Mouse (Mus musculus) stomach, embryonic 14.5 days (tissue): ENCODE measurements around the gene Trim2. TPM values are rescaled to one million over a fixed set of nuclear protein-coding genes. Genes with fewer than 3 reads are reported as not detected.

Experiments
- ATAC-seq: fragments of 200-750 bp; cut with Nextera tagmentation; 2 replicates; pipeline ENCODE4 v1.8.0; 2017; ENCODE audit warnings: low read depth, moderate TSS enrichment; ENCODE audit not compliant: insufficient number of reproducible peaks, insufficient read depth, low FRiP score
- H3K27ac ChIP-seq: fragments of 300-500 bp; sonication (generic); 2 replicates; pipeline ENCODE4 v1.5.1; 2014; ENCODE audit warnings: mild to moderate bottlenecking, low read length, moderate library complexity, mixed read lengths
- H3K27me3 ChIP-seq: fragments of 300-500 bp; sonication (generic); 2 replicates; pipeline ENCODE4 v1.6.1; 2014; ENCODE audit warnings: low read length, control low read depth, mixed read lengths; ENCODE audit not compliant: control insufficient read depth, insufficient read depth
- H3K36me3 ChIP-seq: fragments of 300-500 bp; sonication (generic); 2 replicates; pipeline ENCODE4 v1.6.1; 2014; ENCODE audit warnings: mild to moderate bottlenecking, control low read depth, low read length, moderate library complexity, mixed read lengths; ENCODE audit not compliant: control insufficient read depth, insufficient read depth
- H3K4me1 ChIP-seq: fragments of 300-500 bp; sonication (generic); 2 replicates; pipeline ENCODE4 v1.6.1; 2014; ENCODE audit warnings: low read length, control low read depth, mixed read lengths; ENCODE audit not compliant: control insufficient read depth, insufficient read depth
- H3K4me2 ChIP-seq: fragments of 300-500 bp; sonication (generic); replicated peaks from 2 replicates; pipeline ENCODE4 v1.6.1; 2014; ENCODE audit warnings: low read depth, low read length, control low read depth
- H3K4me3 ChIP-seq: fragments of 300-500 bp; sonication (generic); 2 replicates; pipeline ENCODE4 v1.5.1; 2014; ENCODE audit warnings: low read depth, low read length, control low read depth
- H3K9ac ChIP-seq: fragments of 300-500 bp; sonication (generic); replicated peaks from 2 replicates; pipeline ENCODE4 v1.6.1; 2014; ENCODE audit warnings: low read depth, mild to moderate bottlenecking, control low read depth, low read length, moderate library complexity, mixed read lengths
- H3K9me3 ChIP-seq: fragments of 300-500 bp; sonication (generic); 2 replicates; pipeline ENCODE4 v1.6.1; 2016; ENCODE audit warnings: low read depth, low read length, control low read depth; ENCODE audit not compliant: control insufficient read depth
- WGBS: fragments of 180-500 bp; shearing (Covaris S2); extraction: QIAGEN DNeasy Blood & Tissue Kit; methylation state at CpG from one replicate; pipeline ENCODE4 v1.1.7; 2014; 5-methylcytosine and 5-hydroxymethylcytosine counted together
- polyA plus RNA-seq: library from polyadenylated mRNA; unstranded; fragments of >200 nt; fragmentation: Nextera tagmentation; extraction: Ambion mirVana; gene quantifications from 2 replicates; pipeline ENCODE4 v1.2.1, GENCODE M21; 2014

Gene Trim2
- polyA plus RNA-seq, 1 experiment from 2014 or later, result 37.1 TPM

GRCm38 (mm10) chr3:84303395-84303949 lies 3.2 kb downstream of the Trim2 start:
- H3K9me3 ChIP-seq, result no peaks in the 10 kb centered on the region
- H3K27me3 ChIP-seq, result peaks cover 8% of the 10 kb centered on the region; the same call in 1 of the 2 replicates
- no peak for ATAC-seq
- 91% methylated on average over 8 of the region's 8 CpGs for WGBS
- H3K4me2 ChIP-seq, result no peak overlapping the region
- H3K4me1 ChIP-seq, result 0 out of 2 replicates have a peak, but pooled peaks cover 8% of the 10 kb centered on the region
- H3K27ac ChIP-seq, result no peak overlapping the region
- H3K4me3 ChIP-seq, result no peak overlapping the region
- H3K9ac ChIP-seq, result no peak overlapping the region
- no peaks in the 10 kb centered on the region for H3K36me3 ChIP-seq

DNA sequence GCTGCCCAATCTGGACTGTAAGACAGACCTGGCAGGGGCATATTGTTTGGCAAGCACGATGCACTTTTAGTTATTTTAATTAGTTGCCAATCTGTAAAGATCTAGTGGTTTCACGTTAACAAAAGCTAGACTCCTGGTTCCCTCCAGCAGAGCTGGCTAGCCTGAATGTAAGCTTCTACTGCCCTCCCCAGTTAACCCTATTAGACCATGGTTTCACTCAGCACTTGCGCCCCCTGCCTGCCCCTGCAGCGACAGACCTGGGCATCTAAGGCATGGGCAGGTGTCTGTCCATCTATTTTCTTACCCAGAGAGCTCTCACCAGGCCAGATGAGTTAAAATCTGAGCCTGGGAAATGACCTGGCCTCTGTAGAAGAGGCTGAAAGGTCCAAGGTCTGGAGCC lies 4.4 kb downstream of the Trim2 start:
- H3K4me2 ChIP-seq, result no peak overlapping the region
- peaks cover 8% of the 10 kb centered on the region; the same call in 1 of the 2 replicates for H3K27me3 ChIP-seq
- H3K27ac ChIP-seq, result no peak overlapping the region
- H3K9ac ChIP-seq, result no peak overlapping the region
- no peaks in the 10 kb centered on the region for H3K9me3 ChIP-seq
- no peaks in the 10 kb centered on the region for H3K36me3 ChIP-seq
- ATAC-seq, result no peak
- 19% methylated on average over 4 of the region's 4 CpGs for WGBS
- H3K4me1 ChIP-seq, result 0 out of 2 replicates have a peak, but pooled peaks cover 8% of the 10 kb centered on the region
- no peak overlapping the region for H3K4me3 ChIP-seq

- no peaks in the 10 kb centered on the region for H3K36me3 ChIP-seq
- no peaks in the 10 kb centered on the region for H3K9me3 ChIP-seq
- H3K27me3 ChIP-seq, result peaks cover 8% of the 10 kb centered on the region; the same call in 1 of the 2 replicates
- no peak overlapping the region for H3K4me3 ChIP-seq
- no peak overlapping the region for H3K9ac ChIP-seq
- H3K4me1 ChIP-seq, result 0 out of 2 replicates have a peak, but pooled peaks cover 8% of the 10 kb centered on the region
- no peak for ATAC-seq
- 86% methylated on average over 4 of the region's 4 CpGs for WGBS
- H3K27ac ChIP-seq, result no peak overlapping the region
- H3K4me2 ChIP-seq, result no peak overlapping the region
Observed at GRCm38 (mm10) chr3:84301674-84302073, 5.0 kb downstream of the Trim2 start.

DNA sequence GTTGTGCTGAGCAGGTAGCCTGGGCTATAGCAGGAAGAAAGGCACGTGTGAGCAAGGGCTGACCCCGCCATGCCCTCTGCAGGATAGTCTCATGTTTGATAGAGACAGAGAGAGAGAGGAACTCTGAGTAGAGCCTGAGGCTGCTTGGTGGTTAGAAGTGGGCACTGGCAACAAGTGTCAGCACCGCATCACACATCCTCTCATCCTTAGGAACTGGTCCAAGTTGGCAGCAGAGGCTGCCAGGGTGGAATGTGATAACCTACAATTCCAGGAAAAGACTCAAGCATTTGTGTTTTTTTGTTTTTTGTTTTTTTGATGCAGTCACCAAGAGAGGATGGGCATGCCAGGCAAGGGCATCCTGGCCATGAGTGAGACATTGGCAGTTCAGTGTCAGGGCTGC lies 8.5 kb downstream of the Trim2 start:
- no peaks in the 10 kb centered on the region for H3K9me3 ChIP-seq
- H3K27ac ChIP-seq, result no peak overlapping the region
- H3K36me3 ChIP-seq, result no peaks in the 10 kb centered on the region
- H3K4me1 ChIP-seq, result no peaks in the 10 kb centered on the region
- H3K4me2 ChIP-seq, result no peak overlapping the region
- peaks cover 3% of the 10 kb centered on the region; the same call in 1 of the 2 replicates for H3K27me3 ChIP-seq
- no peak overlapping the region for H3K4me3 ChIP-seq
- no peak for ATAC-seq
- no peak overlapping the region for H3K9ac ChIP-seq
- WGBS, result 51% methylated on average over 3 of the region's 3 CpGs

DNA sequence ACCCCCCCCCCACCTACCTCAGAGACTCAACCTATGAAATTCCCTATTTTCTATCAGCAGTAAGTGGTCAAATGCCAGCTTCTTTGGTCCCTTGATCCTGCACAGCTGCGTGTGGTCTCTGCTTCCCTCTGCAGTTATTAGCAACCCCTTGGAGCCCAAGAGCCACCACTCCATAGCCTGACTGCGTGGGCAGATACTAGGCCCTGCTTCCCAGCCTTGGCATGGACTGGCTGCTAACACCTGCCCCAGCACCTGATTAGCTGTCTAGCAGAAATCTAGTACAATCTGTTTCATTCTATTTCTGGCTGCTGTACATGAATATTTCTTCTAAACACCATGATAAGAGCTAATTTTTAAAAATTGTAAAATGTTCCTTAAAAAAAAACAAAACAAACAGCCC lies 10.0 kb downstream of the Trim2 start:
- no peaks in the 10 kb centered on the region for H3K36me3 ChIP-seq
- H3K9me3 ChIP-seq, result no peaks in the 10 kb centered on the region
- 74% methylated on average over 2 of the region's 2 CpGs for WGBS
- no peak overlapping the region for H3K27ac ChIP-seq
- H3K27me3 ChIP-seq, result no peaks in the 10 kb centered on the region
- no peak overlapping the region for H3K9ac ChIP-seq
- ATAC-seq, result no peak
- no peak overlapping the region for H3K4me2 ChIP-seq
- H3K4me3 ChIP-seq, result no peak overlapping the region
- no peaks in the 10 kb centered on the region for H3K4me1 ChIP-seq

DNA sequence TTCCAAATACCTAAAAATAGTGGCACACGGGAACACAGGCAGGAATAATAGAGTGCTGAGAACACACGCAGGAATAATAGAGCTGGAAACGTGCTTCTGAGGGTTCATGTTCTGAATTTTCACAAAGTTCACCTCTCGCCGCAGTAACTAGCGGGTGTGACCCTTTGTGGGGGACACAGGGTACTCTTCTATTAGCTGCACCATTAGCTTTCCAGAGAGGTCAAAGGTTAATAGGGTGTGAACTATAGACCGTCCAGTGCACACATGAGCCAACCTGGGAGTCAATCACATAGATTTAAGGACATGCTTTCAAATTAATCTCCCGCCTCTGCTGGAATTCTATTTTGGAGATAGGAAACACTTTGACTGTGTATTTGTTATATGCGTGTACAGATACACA lies 11.9 kb downstream of the Trim2 start:
- H3K4me1 ChIP-seq, result no peaks in the 10 kb centered on the region
- 79% methylated on average over 9 of the region's 9 CpGs for WGBS
- no peaks in the 10 kb centered on the region for H3K27me3 ChIP-seq
- H3K9me3 ChIP-seq, result no peaks in the 10 kb centered on the region
- H3K9ac ChIP-seq, result no peak overlapping the region
- no peak for ATAC-seq
- no peak overlapping the region for H3K4me3 ChIP-seq
- H3K27ac ChIP-seq, result no peak overlapping the region
- no peaks in the 10 kb centered on the region for H3K36me3 ChIP-seq
- H3K4me2 ChIP-seq, result no peak overlapping the region

DNA sequence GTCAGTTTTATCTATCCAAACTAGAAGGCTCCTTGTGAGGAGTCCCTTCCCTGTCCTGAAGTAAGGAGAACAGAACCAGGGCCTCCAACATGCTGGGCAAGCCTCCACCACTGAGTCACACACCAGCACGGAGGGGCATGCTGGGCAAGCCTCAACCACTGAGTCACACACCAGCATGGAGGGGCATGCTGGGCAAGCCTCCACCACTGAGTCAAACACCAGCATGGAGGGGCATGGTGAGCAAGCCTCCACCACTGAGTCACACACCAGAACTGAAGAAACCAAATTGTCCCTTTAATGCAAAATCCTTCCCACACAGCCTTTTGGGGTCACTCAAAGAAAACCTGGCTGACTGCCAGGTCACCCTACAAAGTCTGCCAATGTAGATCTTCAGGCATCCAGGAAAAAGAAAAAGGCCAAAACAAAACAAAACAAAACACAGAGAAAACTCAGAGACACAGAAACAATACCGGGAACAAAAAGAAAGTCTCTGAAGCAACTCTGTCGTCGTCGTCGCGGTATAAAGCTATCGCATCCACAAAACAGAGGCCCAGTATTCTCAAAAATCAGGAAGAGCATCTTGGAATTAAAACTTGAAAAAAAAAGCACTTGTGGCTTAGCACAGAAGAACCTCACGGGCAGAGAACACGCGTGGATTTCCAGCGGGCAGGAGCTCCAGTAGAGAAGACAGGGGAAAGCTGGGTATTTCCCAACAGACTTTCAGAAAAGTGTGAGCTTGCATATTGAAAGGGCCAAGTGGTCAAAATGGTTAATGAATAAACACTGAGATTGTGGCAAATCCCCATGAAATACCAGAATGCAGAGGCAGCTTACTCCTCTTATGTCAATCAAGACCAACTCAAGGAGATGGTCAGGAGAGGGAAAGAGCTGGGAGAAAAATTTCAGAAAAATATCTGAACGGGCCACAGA lies 12.7 kb downstream of the Trim2 start:
- no peak overlapping the region for H3K4me3 ChIP-seq
- no peaks in the 10 kb centered on the region for H3K4me1 ChIP-seq
- no peaks in the 10 kb centered on the region for H3K9me3 ChIP-seq
- 86% methylated on average over 13 of the region's 13 CpGs for WGBS
- H3K9ac ChIP-seq, result no peak overlapping the region
- no peak for ATAC-seq
- H3K4me2 ChIP-seq, result no peak overlapping the region
- H3K36me3 ChIP-seq, result no peaks in the 10 kb centered on the region
- H3K27me3 ChIP-seq, result no peaks in the 10 kb centered on the region
- no peak overlapping the region for H3K27ac ChIP-seq

GRCm38 (mm10) chr3:84292238-84292637 lies 14.4 kb downstream of the Trim2 start:
- Histone ChIP-seq H3K4me1 (no peaks in the 10 kb centered on the region), H3K9ac (no peak overlapping the region), H3K4me2 (no peak overlapping the region), H3K27ac (no peak overlapping the region), H3K27me3 (no peaks in the 10 kb centered on the region), H3K4me3 (no peak overlapping the region), H3K36me3 (no peaks in the 10 kb centered on the region), H3K9me3 (no peaks in the 10 kb centered on the region)
- 92% methylated on average over 5 of the region's 5 CpGs for WGBS
- ATAC-seq, result no peak
